Mouse (Mus musculus) olfactory bulb, adult 2 months (tissue): Measurements from ENCODE around the gene Cavin2. TPM values are rescaled to one million over a fixed set of nuclear protein-coding genes. Genes with fewer than 3 reads are reported as not detected.

Experiments used
- H3K27ac ChIP-seq: fragments of 200-500 bp; 2 replicates; pipeline ENCODE4 v1.5.1; 2012; ENCODE audit warnings: low read depth, low read length; ENCODE audit not compliant: insufficient read depth
- H3K4me1 ChIP-seq: fragments of 200-500 bp; 2 replicates; pipeline ENCODE4 v1.6.1; 2012; ENCODE audit warnings: low read length; ENCODE audit not compliant: control insufficient read depth, insufficient read depth
- H3K4me3 ChIP-seq: fragments of 200-500 bp; 2 replicates; pipeline ENCODE4 v1.5.1; 2012; ENCODE audit warnings: mild to moderate bottlenecking, low read depth, low read length, moderate library complexity; ENCODE audit not compliant: insufficient read depth
- CTCF ChIP-seq: fragments of 200-500 bp; IDR thresholded peaks from 2 replicates; pipeline ENCODE4 v1.5.1; 2012; ENCODE audit warnings: low read depth, mild to moderate bottlenecking, low read length, moderate library complexity; ENCODE audit not compliant: insufficient read depth
- POLR2A ChIP-seq: fragments of 200-500 bp; IDR thresholded peaks from 2 replicates; pipeline ENCODE4 v1.6.1; 2012; ENCODE audit warnings: mild to moderate bottlenecking, low read depth, low read length, moderate library complexity; ENCODE audit not compliant: insufficient read depth
- WGBS: fragments of 180-500 bp; shearing (Covaris S2); methylation state at CpG from one replicate; pipeline ENCODE4 v1.1.7; 2018; 5-methylcytosine and 5-hydroxymethylcytosine counted together
- polyA plus RNA-seq: library from polyadenylated mRNA; stranded (reverse); fragments of >200 nt; gene quantifications from 2 replicates; pipeline ENCODE4 v1.2.4, GENCODE M21; 2012; ENCODE audit warnings: low replicate concordance; ENCODE audit not compliant: missing spikeins, insufficient read depth, insufficient read length

Cavin2 gene
- polyA plus RNA-seq, 1 experiment, result not detected

- no peak overlapping the region for H3K27ac ChIP-seq
- H3K4me1 ChIP-seq, result no peaks in the 10 kb centered on the region
- no peak for TF ChIP-seq CTCF
- no peak for TF ChIP-seq POLR2A
- no peak overlapping the region for H3K4me3 ChIP-seq
- 50% methylated on average over 3 of the region's 3 CpGs for WGBS
These were observed 55.2 kb downstream of the Cavin2 start for GRCm38 (mm10) chr1:51344160-51344559.

GRCm38 (mm10) chr1:51347596-51347995 lies 58.7 kb downstream of the Cavin2 start:
- no peak overlapping the region for H3K4me3 ChIP-seq

DNA sequence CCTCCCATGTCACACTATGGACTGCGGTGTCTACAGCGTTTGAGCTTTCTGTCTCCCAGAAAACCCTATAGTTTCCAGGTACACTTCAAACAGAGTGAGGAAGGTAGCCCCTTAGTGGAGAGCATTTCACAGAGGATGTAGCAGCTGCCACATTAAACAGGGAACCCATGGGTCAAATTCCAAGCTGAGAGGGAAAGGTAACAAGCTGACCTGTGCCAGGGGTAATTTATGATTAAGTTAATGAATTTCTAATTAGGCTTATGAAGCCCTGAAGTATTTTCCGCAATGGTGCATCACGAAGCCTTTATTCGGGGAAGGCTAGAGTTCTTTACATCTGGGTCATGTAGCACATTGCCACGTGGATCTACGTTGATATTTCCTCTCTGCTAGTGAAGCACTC lies 59.7 kb downstream of the Cavin2 start:
- Histone ChIP-seq H3K4me1 (no peaks in the 10 kb centered on the region), H3K27ac (no peak overlapping the region), H3K4me3 (no peak overlapping the region)
- TF ChIP-seq POLR2A, result no peak
- TF ChIP-seq CTCF, result no peak
- 80% methylated on average over 7 of the region's 7 CpGs for WGBS

More at GRCm38 (mm10) chr1:51347596-51347995, 58.7 kb downstream of the Cavin2 start:
- no peaks in the 10 kb centered on the region for H3K4me1 ChIP-seq
- TF ChIP-seq POLR2A (no peak), CTCF (no peak)
- no peak overlapping the region for H3K27ac ChIP-seq
- 95% methylated on average over 3 of the region's 3 CpGs for whole genome bisulfite sequencing

DNA sequence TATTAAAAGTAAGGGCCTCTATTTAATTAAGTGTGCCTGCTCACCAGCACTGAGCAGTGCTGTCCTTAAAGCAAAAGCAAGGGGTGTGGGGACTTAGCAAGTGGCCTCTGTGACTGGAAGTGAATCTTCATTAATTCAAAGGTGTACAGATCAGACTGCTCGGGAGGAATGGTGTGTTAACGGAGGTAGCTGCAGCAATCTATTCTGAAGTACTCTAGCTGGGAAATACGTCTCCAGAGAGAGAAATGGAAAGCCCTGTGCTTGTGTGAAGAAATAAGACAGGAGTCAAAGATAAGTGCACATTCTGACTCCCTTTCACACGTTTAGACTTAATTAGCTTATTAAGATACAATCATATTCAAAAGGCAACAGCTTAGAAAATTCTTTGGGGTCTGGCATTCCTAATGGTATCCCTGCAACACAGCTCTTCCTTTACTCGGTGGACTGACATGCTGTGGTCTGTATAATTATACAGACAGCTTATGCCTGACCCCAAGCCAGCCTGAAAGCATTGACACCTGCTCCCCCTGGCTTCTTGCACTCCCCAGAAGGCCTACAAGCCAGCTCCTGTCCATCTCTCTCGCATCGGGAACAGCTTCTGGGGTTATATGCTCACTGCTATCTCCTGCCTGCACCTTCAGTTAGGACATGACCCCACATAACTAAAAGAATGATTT lies 60.5 kb downstream of the Cavin2 start:
- TF ChIP-seq POLR2A, result no peak
- no peak for TF ChIP-seq CTCF
- WGBS, result 59% methylated on average over 7 of the region's 7 CpGs
- Histone ChIP-seq H3K27ac (no peak overlapping the region), H3K4me3 (no peak overlapping the region), H3K4me1 (no peaks in the 10 kb centered on the region)

Other genes with a start within 250 kb of the Cavin2 start
- 176 TPM in 1 of 2 replicates, not detected in the other for gene Nabp1, start 189.3 kb downstream of the Cavin2 start, polyA plus RNA-seq